Mouse (Mus musculus) embryonic facial prominence, embryonic 14.5 days (tissue): ENCODE results near the gene Polr3b. TPM values are rescaled to one million over a fixed set of nuclear protein-coding genes. Genes with fewer than 3 reads are reported as not detected.

Experiments
- ATAC-seq: fragments of 200-750 bp; cut with Nextera tagmentation; 2 replicates; pipeline ENCODE4 v1.8.0; 2017; ENCODE audit warnings: low read depth, moderate number of reproducible peaks, moderate TSS enrichment
- DNase-seq: peaks from one replicate; pipeline ENCODE4 v3.0.0-alpha.2; 2015; ENCODE audit warnings: low spot score
- H3K27ac ChIP-seq: fragments of 300-500 bp; sonication (generic); replicated peaks from 2 replicates; pipeline ENCODE4 v1.5.1; 2014; ENCODE audit warnings: low read depth, mild to moderate bottlenecking, low read length, moderate library complexity
- H3K27me3 ChIP-seq: fragments of 300-500 bp; sonication (generic); replicated peaks from 2 replicates; pipeline ENCODE4 v1.6.1; 2014; ENCODE audit warnings: low read length; ENCODE audit not compliant: control insufficient read depth, insufficient read depth
- H3K36me3 ChIP-seq: fragments of 300-500 bp; sonication (generic); 2 replicates; pipeline ENCODE4 v1.6.1; 2014; ENCODE audit warnings: low read length, mixed read lengths; ENCODE audit not compliant: control insufficient read depth, insufficient read depth
- H3K4me1 ChIP-seq: fragments of 300-500 bp; sonication (generic); 2 replicates; pipeline ENCODE4 v1.6.1; 2014; ENCODE audit warnings: antibody characterized with exemption, low read length; ENCODE audit not compliant: control insufficient read depth, insufficient read depth
- H3K4me2 ChIP-seq: fragments of 300-500 bp; sonication (generic); 2 replicates; pipeline ENCODE4 v1.6.1; 2014; ENCODE audit warnings: low read depth, mild to moderate bottlenecking, low read length, moderate library complexity, mixed read lengths
- H3K4me3 ChIP-seq: fragments of 300-500 bp; sonication (generic); 2 replicates; pipeline ENCODE4 v1.5.1; 2014; ENCODE audit warnings: low read depth, mild to moderate bottlenecking, low read length
- H3K9ac ChIP-seq: fragments of 300-500 bp; sonication (generic); 2 replicates; pipeline ENCODE4 v1.6.1; 2014; ENCODE audit warnings: low read depth, mild to moderate bottlenecking, low read length, moderate library complexity, mixed read lengths
- H3K9me3 ChIP-seq: fragments of 300-500 bp; sonication (generic); 2 replicates; pipeline ENCODE4 v1.6.1; 2016; ENCODE audit warnings: low read length; ENCODE audit not compliant: control insufficient read depth
- WGBS: fragments of 180-500 bp; shearing (Covaris S2); extraction: QIAGEN DNeasy Blood & Tissue Kit; methylation state at CpG from one replicate; pipeline ENCODE4 v1.1.7; 2014; 5-methylcytosine and 5-hydroxymethylcytosine counted together
- polyA plus RNA-seq: library from polyadenylated mRNA; unstranded; fragments of >200 nt; fragmentation: Nextera tagmentation; extraction: Ambion mirVana; gene quantifications from 2 replicates; pipeline ENCODE4 v1.2.1, GENCODE M21; 2014

The Polr3b gene
- polyA plus RNA-seq, 1 experiment from 2014 or later = 10.9 TPM

GRCm38 (mm10) chr10:84686705-84687104 is 64.6 kb downstream of the Polr3b start:
- ATAC-seq (no peak), DNase-seq (no peak)
- no peaks in the 10 kb centered on the region for H3K9me3 ChIP-seq
- no peak overlapping the region for H3K4me3 ChIP-seq
- no peak overlapping the region for H3K4me2 ChIP-seq
- no peaks in the 10 kb centered on the region for H3K4me1 ChIP-seq
- 0 out of 2 replicates have a peak overlapping the region, but pooled peaks have one; percentile 30 for H3K27ac ChIP-seq
- WGBS = 84% methylated on average over 4 of the region's 4 CpGs
- H3K36me3 ChIP-seq = peaks cover 9% of the 10 kb centered on the region; the same call in 1 of the 2 replicates
- no peaks in the 10 kb centered on the region for H3K27me3 ChIP-seq
- no peak overlapping the region for H3K9ac ChIP-seq

- no peaks in the 10 kb centered on the region for H3K4me1 ChIP-seq
- 90% methylated on average over 4 of the region's 4 CpGs for WGBS
- DNase-seq (no peak), ATAC-seq (no peak)
- H3K27me3 ChIP-seq = no peaks in the 10 kb centered on the region
- no peak overlapping the region for H3K4me2 ChIP-seq
- H3K4me3 ChIP-seq = no peak overlapping the region
- H3K9ac ChIP-seq = no peak overlapping the region
- H3K9me3 ChIP-seq = no peaks in the 10 kb centered on the region
- H3K27ac ChIP-seq = no peak overlapping the region
- peaks cover 9% of the 10 kb centered on the region; the same call in 1 of the 2 replicates for H3K36me3 ChIP-seq
Observed at GRCm38 (mm10) chr10:84687736-84688135, 65.6 kb downstream of the Polr3b start.

- no peak for ATAC-seq
- no peaks in the 10 kb centered on the region for H3K4me1 ChIP-seq
- no peak overlapping the region for H3K27ac ChIP-seq
- no peak overlapping the region for H3K4me2 ChIP-seq
- no peaks in the 10 kb centered on the region for H3K9me3 ChIP-seq
- H3K27me3 ChIP-seq = no peaks in the 10 kb centered on the region
- H3K4me3 ChIP-seq = no peak overlapping the region
- 57% methylated on average over 3 of the region's 3 CpGs for WGBS
- peak; percentile 30 for DNase-seq
- no peak overlapping the region for H3K9ac ChIP-seq
- peaks cover 11% of the 10 kb centered on the region; the same call in 1 of the 2 replicates for H3K36me3 ChIP-seq
Observed at GRCm38 (mm10) chr10:84689846-84690245, 67.8 kb downstream of the Polr3b start.

GRCm38 (mm10) chr10:84690818-84691217 is 68.7 kb downstream of the Polr3b start:
- H3K9me3 ChIP-seq = no peaks in the 10 kb centered on the region

GRCm38 (mm10) chr10:84691692-84692091 is 69.6 kb downstream of the Polr3b start:
- DNase-seq = no peak
- H3K27me3 ChIP-seq = no peaks in the 10 kb centered on the region
- H3K4me1 ChIP-seq = no peaks in the 10 kb centered on the region
- no peak for ATAC-seq
- WGBS = 67% methylated on average over 3 of the region's 3 CpGs
- no peak overlapping the region for H3K4me2 ChIP-seq
- no peak overlapping the region for H3K27ac ChIP-seq
- H3K36me3 ChIP-seq = peaks cover 17% of the 10 kb centered on the region
- no peak overlapping the region for H3K4me3 ChIP-seq
- no peak overlapping the region for H3K9ac ChIP-seq
- H3K9me3 ChIP-seq = no peaks in the 10 kb centered on the region

More at GRCm38 (mm10) chr10:84690818-84691217, 68.7 kb downstream of the Polr3b start:
- Histone ChIP-seq H3K4me1 (no peaks in the 10 kb centered on the region), H3K36me3 (peaks cover 11% of the 10 kb centered on the region; the same call in 1 of the 2 replicates), H3K4me3 (no peak overlapping the region), H3K27me3 (no peaks in the 10 kb centered on the region), H3K27ac (no peak overlapping the region), H3K4me2 (no peak overlapping the region), H3K9ac (no peak overlapping the region)
- ATAC-seq (no peak), DNase-seq (no peak)
- 82% methylated on average over 4 of the region's 4 CpGs for WGBS

- no peak overlapping the region for H3K9ac ChIP-seq
- no peak overlapping the region for H3K27ac ChIP-seq
- peaks cover 27% of the 10 kb centered on the region for H3K36me3 ChIP-seq
- no peaks in the 10 kb centered on the region for H3K27me3 ChIP-seq
- H3K4me2 ChIP-seq = no peak overlapping the region
- no peaks in the 10 kb centered on the region for H3K4me1 ChIP-seq
- H3K4me3 ChIP-seq = no peak overlapping the region
- H3K9me3 ChIP-seq = no peaks in the 10 kb centered on the region
- 80% methylated on average over 8 of the region's 8 CpGs for WGBS
- no peak for ATAC-seq
- no peak for DNase-seq
Observed at GRCm38 (mm10) chr10:84693841-84694638, 71.9 kb downstream of the Polr3b start.

GRCm38 (mm10) chr10:84700236-84700987 is 78.3 kb downstream of the Polr3b start:
- Histone ChIP-seq H3K4me2 (no peak overlapping the region), H3K27me3 (no peaks in the 10 kb centered on the region), H3K27ac (no peak overlapping the region), H3K9me3 (no peaks in the 10 kb centered on the region), H3K4me1 (no peaks in the 10 kb centered on the region), H3K9ac (no peak overlapping the region), H3K4me3 (no peak overlapping the region), H3K36me3 (peaks cover 60% of the 10 kb centered on the region)
- ATAC-seq (no peak), DNase-seq (no peak)
- WGBS = 90% methylated on average over 13 of the region's 13 CpGs

GRCm38 (mm10) chr10:84701110-84701509 is 79.0 kb downstream of the Polr3b start:
- Histone ChIP-seq H3K36me3 (peaks cover 60% of the 10 kb centered on the region), H3K27ac (no peak overlapping the region), H3K4me1 (0 out of 2 replicates have a peak, but pooled peaks cover 2% of the 10 kb centered on the region), H3K9ac (no peak overlapping the region), H3K9me3 (no peaks in the 10 kb centered on the region), H3K4me2 (no peak overlapping the region), H3K4me3 (no peak overlapping the region), H3K27me3 (no peaks in the 10 kb centered on the region)
- ATAC-seq (no peak), DNase-seq (no peak)
- 89% methylated on average over 8 of the region's 8 CpGs for WGBS
